Mouse (Mus musculus): Measurements from ENCODE around the gene Coa4.

Coa4 gene

GRCm38 (mm10) chr7:100536804-100537518, at the start of gene Coa4:
Gene Coa4, plus strand, starts transcription at chr7:100537071.
- peak; percentile 85 for DNase-seq

DNA sequence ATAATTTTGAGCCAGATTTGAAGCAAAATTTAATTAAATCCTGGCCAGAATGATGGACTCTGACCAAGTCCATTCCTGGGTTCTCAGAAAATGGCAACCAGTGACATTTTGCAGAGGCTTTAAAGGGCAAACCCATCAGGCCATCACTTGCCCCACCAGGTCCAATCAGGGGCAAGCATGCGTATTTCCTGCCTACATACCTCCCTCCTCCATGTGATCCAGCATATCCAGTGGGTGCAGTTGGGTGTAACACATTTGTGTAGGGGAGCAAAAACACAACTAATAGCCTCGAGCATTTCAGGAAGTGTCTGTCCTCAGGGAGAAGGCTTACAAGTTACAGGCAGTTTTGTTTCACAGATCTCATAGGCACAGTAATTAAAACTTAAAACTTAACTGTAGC, 49.6 kb upstream of the Coa4 start:
- DNase-seq = no peak

- no peak for DNase-seq
These were observed 48.3 kb upstream of the Coa4 start for GRCm38 (mm10) chr7:100488474-100489048.

DNA sequence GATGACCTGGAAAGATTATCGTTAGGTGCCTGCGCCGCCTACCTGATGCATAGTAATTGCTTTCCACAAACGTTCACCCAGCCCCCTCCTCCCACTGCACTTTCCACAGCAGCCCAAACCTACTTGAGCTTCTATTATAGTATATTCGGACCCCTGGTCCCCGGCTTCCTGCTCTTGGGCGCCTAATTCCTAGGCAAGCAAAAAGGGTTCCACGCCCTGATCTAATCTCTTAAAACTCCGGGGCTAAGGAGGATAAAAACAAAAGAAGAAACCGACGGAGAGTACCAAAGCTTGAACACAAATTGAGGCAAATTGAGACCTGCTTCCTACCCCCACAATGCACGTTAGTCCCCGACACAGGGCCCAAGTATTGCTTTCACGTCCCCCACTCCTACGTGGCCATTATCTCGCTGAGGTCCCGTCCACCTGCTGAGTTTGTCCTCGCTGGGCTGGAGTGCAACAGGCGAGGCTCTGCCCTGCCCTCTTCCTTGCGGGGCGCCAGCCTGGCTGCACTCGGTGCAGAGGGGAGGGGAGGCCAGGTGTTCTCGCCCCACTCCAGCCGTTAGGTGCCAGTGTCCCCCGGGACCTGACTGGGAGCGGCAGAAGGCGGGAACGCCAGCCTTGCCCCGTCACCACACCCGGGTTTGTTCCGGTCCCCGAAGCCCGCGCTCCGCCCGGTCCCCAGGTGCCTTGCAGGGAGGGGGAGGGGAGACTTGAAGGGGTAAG, 44.3 kb upstream of the Coa4 start:
- DNase-seq = no peak

GRCm38 (mm10) chr7:100493117-100493483, 43.8 kb upstream of the Coa4 start, which contains the start of gene Ucp2:
Gene Ucp2, plus strand, starts transcription at chr7:100493337.
- no peak for DNase-seq

DNA sequence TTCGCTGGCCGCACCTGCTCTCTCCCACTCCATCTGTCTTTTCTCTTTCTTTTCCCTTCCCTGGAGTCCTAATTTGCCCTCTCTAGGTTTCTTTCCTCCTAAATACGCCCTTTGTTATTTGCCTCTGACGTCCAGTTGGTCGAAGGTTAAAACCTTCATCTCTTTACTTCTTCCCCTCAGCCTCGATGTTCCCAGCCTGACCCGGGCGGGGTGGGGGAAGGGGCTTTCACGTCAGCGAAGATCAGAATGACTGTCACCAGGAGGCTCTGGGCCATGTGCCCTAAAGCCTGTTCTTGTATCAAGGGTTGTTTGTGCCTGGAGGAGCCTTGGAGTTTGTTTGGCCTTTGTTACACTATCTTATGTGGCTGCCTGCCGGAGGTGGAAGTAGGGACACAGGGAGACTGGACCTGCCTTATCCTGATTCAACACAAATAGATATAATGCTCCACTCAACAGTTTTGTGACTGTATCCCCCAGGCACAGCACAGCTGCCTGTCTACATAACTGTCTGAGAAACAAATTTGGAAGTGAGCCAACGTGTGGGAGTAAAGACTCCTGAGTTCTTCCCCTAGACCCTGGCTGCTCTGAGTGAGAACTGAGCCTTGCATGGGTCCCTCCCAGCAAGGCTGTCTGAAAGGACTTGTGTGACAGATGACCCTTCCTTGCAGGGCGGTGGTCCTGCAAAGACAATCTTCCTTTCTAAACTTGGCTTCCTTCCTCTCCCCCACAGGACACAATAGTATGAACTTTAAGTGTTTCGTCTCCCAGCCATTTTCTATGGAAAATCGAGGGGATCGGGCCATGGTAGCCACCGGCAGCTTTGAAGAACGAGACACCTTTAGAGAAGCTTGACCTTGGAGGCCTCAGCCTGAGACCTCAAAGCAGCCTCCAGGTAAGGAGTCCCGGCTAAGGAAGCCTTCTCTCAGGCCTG, 43.1 kb upstream of the Coa4 start:
- DNase-seq = no peak

- DNase-seq = no peak
These were observed 42.4 kb upstream of the Coa4 start for GRCm38 (mm10) chr7:100494415-100494831.

GRCm38 (mm10) chr7:100495042-100495441, 41.8 kb upstream of the Coa4 start:
- DNase-seq = no peak

GRCm38 (mm10) chr7:100495581-100496251, 41.2 kb upstream of the Coa4 start:
- DNase-seq = no peak

- no peak for DNase-seq
These were observed 40.5 kb upstream of the Coa4 start for GRCm38 (mm10) chr7:100496371-100496770.

GRCm38 (mm10) chr7:100496791-100497190, 40.1 kb upstream of the Coa4 start:
- DNase-seq = no peak

- no peak for DNase-seq
These were observed 39.5 kb upstream of the Coa4 start for GRCm38 (mm10) chr7:100497402-100497801.

DNA sequence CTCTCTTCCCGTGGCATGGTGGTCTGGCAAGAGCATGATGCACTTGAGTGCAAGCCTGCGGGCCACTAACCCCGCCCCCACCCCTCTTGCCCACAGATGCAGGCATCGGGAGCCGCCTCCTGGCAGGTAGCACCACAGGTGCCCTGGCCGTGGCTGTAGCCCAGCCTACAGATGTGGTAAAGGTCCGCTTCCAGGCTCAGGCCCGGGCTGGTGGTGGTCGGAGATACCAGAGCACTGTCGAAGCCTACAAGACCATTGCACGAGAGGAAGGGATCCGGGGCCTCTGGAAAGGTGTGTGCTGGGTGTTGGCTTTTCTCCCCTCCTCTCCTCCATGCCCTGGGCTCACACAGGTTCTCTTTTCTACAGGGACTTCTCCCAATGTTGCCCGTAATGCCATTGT, 38.9 kb upstream of the Coa4 start:
- no peak for DNase-seq

GRCm38 (mm10) chr7:100499465-100499864, 37.4 kb upstream of the Coa4 start:
- no peak for DNase-seq

GRCm38 (mm10) chr7:100500276-100500977, 36.4 kb upstream of the Coa4 start:
- DNase-seq = no peak

- DNase-seq = no peak
These were observed 35.6 kb upstream of the Coa4 start for GRCm38 (mm10) chr7:100501027-100501843.

DNA sequence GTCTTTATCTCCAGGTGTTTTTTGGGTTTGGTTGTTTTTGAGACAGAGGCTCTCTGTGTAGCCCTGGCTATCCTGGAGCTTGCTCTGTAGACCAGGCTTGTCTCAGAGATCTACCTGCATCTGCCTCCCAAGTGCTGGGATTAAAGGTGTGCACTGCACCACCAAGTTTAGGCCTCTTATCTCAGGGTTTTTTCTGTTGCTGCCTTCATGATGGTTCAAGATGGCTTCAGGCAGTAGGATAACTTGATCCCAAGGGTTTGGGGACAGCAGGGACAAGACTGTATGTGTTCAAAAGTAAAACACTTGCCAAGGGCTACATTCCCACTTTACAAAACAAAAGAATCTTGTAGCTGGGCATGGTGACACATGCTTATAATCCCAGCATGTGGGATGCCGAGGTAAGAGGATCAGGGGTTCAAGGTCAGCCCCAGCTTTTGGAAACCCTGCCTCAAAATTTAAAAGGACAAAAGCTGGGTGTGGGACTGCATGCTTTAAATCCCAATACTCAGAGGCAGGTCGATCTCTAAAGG, 35.0 kb upstream of the Coa4 start:
- no peak for DNase-seq

DNA sequence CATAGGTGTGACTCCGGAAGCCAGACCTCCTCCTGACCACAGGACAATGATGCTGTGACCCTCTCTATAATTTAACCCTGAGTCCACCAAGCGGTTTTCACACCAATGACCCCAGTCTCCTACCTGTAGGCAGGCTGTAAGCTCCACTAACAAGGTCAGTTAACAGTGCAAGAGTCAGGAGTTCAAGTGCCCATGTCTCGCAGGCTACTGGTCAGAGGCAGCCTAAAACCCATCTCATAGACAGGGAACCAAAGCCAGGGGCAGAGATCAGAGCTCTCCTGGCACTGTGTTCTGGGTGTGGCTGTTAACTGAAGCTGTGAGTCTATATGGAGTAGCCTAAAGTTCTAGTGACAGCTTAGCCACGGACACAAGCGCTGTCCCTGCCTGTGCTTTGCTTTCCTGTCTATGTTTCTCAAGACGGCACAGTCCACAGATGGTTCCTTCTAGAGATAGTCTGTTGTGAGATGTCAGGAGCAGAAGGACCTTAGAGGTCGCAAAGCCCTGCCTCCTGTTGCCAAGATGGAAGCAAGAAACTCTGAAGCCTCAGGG, 34.4 kb upstream of the Coa4 start:
- no peak for DNase-seq

GRCm38 (mm10) chr7:100503076-100503475, 33.8 kb upstream of the Coa4 start:
- no peak for DNase-seq

All from cerebellum, adult 8-10 months (tissue).